In the genomic region with DNA sequence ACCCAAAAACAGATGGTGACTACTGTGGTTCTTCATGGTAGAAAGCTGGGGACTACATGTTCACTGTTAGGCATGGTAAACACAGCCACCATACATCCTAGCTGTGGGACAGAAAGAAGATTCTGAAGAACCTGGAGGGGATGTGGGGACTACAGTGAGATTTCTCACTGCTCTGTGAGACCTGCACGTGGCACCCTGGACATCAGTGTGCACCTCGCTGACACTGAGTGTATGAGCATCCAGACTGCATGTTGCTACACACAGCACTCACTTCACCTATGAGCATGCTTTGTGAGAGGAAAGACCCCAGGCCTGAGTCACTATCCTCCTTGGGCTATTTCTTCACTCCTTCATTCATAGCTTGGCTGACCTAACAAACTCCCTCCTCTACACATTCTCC, we compare ENCODE assay signal across 27 mouse cellular contexts. TPM values are rescaled to one million over a fixed set of nuclear protein-coding genes. Genes with fewer than 3 reads are reported as not detected.
"Had no signal": no experiment of that assay in that cellular context is flagged by ENCODE, and none has a peak within 500 bp of the region (broad histone marks: within the 10 kb centered on the region; RNA-seq: fewer than 3 reads in every experiment).

No protein-coding gene starts in this region.

- ATAC-seq: hindbrain, embryonic 16.5 days; inflammation-experienced regulatory T-cells, adult 6 months; intestine, embryonic 15.5 days; intestine, postnatal 0 days had no signal

- DNase-seq: gastrocnemius, adult 2 months; gastrocnemius, postnatal 10 days; gastrocnemius, postnatal 25 days; heart, adult 2 months; heart, postnatal 14 days; heart, postnatal 4 days; kidney, adult 18-20 months; kidney, adult 8-10 months; kidney, postnatal 10 days; kidney, postnatal 25 days; kidney, postnatal 4 days; liver; liver, embryonic 13.5 days had no signal

- H3K9me3 ChIP-seq: heart, embryonic 12.5 days; intestine, embryonic 15.5 days; limb, embryonic 10.5 days; liver, embryonic 13.5 days had no signal

- H3K4me1 ChIP-seq: heart, embryonic 12.5 days; hindbrain, embryonic 12.5 days; intestine, embryonic 15.5 days; limb, embryonic 10.5 days; limb, embryonic 12.5 days; liver, embryonic 13.5 days had no signal

- H3K27me3 ChIP-seq: hindbrain, embryonic 12.5 days; intestine, embryonic 15.5 days; liver, embryonic 13.5 days had no signal

- H3K36me3 ChIP-seq: heart, embryonic 12.5 days; hindbrain, embryonic 10.5 days; hindbrain, embryonic 12.5 days; intestine, embryonic 15.5 days; limb, embryonic 10.5 days; limb, embryonic 12.5 days; liver, embryonic 13.5 days had no signal

- H3K4me3 ChIP-seq: gastrocnemius, adult 2 months; heart, adult 2 months; heart, embryonic 12.5 days; hindbrain, embryonic 10.5 days; hindbrain, embryonic 12.5 days; intestine, embryonic 15.5 days; layer of hippocampus, adult 2 months; left cerebral cortex, adult 2 months; limb, embryonic 10.5 days; limb, embryonic 12.5 days; liver, embryonic 13.5 days had no signal

RNA-seq across cellular contexts. Expression of a gene that starts 47.3 kb away (rescaled TPM):
- total RNA-seq: gastrocnemius, adult 2 months; gastrocnemius, postnatal 25 days; granulocyte monocyte progenitor cell, adult 5-6 weeks; layer of hippocampus, postnatal 25 days; left cerebral cortex, adult 2 months; left cerebral cortex, postnatal 36 days had no signal
- polyA plus RNA-seq: inflammation-experienced regulatory T-cells, adult 6 months had no signal
